Mouse (Mus musculus) right cerebral cortex, postnatal 36 days (tissue): ENCODE measurements around the gene Gm10570.
A peak's percentile ranks its signal among the peaks of the same experiment; 100 is the strongest.

Experiments
- DNase-seq, 2 experiments: peaks; one replicate each; pipeline ENCODE4 v3.0.0; 2022; ENCODE audit warnings: low spot score in 2 of 2, mixed read lengths in 1 of 2

The Gm10570 gene

DNA sequence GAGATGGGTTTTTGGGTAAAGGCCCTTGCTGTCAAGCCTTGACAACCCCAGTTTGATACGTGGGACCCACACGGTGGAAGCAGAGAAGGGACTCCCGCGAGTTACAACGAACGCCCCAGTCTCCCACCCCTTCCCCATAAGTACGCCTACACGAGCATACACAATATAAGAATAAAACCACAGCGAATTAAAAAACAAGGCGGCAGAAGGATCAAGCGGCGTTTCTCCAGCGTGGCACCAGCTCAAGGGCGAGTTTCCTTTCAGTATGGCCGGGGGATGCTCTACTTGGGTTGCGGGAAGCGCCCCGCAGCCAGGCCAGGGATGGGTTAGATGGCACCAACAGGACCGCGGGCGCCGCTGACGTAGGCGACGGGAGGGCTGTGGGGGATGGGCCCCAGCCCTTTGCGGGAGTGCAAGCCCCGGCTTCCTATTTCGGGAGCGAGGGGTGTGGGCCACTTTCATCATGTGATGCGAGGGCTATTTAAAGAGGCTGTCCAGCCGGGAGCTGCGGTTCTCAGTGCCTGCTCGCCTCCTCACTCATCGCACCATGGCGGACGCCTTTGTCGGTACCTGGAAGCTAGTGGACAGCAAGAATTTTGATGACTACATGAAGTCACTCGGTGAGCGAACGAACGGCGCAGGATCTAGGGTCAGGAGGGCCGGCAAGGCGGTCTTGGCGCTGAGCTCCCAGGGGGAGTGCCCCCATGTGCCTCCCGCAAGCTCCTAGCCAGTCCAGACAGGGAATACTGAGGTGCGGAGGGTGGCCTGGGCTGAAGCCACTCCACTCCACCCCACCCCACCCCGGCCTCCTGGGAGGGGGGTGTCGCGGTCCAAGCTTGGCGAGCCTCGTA, at the start of gene Gm10570, which contains the start of gene Fabp3:
TSS of gene Gm10570 (minus strand) at position 444 of the 851 bp plus-strand sequence.
TSS of gene Fabp3 (plus strand) at position 365 of the 851 bp plus-strand sequence.
- DNase-seq: peak; percentile 71 to 79

DNA sequence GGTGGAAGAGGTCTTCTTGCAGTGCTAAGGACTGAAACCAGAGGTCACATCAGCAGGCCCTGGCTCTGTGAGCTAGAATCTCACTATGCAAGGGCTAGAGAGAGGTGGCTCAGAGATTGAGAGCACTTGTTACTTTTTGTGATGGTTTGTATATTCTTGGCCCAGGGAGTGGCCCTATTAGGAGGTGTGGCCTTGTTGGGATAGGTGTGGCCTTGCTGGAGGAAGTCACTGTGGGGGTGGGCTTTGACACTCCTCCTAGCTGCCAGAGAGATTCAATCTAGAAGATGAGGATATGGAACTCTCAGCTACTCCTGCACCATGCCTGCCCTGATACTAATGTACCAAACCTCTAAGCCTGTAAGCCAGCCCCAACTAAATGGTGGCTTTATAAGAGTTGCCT, 49.5 kb upstream of the Gm10570 start:
- no peak for DNase-seq

DNA sequence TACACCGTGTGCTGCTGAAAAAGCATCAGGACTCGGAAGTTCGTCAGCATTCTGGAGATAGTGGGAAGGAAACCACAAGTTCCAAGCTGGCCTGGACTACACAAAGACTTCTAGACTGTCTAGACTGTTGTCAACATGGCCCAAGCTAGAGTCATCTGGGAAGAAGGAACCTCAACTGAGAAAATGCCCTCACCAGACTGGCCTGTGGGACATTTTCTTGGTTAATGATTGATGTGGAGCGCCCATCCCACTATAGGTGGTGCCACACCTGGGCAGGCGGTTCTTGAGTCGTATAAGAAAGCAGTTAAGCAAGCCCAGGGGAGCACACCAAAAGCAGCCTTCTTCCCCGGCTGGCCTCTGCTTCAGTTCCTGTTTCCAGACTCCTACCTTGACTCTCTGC, 44.1 kb upstream of the Gm10570 start:
- no peak for DNase-seq

DNA sequence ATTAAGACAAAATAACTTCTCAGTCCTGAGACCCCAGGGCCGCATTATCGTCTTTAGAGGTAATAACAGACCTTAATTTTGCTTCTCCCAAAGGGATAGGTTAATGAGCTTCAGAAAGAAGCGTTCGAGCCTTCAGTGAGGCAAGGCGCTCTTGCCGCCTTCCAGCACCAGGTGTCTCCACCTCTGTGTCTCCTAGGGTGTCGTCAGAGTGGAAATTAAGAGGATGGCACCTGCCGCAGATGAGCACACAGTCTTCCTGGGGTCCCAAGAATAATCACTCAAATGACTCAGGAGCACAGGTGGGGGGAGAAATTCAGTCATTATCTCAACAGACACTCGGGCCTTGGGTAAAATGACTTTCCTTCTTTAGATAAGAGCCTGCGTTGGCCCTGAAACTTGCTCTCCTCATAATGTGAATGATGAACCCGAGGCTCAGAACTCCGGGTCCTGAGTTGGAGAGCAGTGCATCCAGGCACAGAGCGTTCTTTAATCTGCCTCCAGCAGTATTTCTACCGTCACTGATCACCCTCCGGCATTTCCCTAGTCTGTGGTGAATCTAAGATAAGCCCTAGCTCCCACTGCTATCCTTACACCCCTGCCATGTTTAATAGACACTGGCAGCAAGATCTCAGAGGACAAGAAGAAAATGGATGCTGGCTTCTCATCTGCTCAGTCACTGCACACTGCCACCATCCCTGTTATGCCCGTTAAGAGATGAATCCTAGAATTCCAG, 42.4 kb upstream of the Gm10570 start:
- no peak for DNase-seq

GRCm38 (mm10) chr4:130349666-130350065, 41.2 kb upstream of the Gm10570 start:
- no peak for DNase-seq

DNA sequence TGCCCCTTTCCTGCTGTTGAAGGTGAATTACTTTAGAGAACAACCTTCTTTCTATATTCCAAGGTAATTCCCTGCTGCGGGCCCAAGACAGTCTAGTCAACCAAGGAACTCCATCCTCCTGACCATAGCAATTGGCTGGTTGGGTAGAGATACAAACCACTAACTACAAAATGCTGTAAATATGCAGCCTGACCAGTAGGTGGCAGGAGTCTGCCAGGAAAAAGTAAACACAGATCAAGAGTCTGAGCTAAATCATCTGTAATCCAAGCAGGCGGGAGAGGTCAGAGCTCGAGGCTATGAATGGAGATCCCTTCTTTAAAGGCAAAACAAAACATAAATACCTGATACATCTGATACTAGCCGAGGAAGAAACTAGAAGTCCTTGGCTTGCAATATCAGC, 33.2 kb upstream of the Gm10570 start:
- DNase-seq: peak in 1 of 2 experiments; percentile 26

GRCm38 (mm10) chr4:130335867-130336266, 27.4 kb upstream of the Gm10570 start:
- no peak for DNase-seq

DNA sequence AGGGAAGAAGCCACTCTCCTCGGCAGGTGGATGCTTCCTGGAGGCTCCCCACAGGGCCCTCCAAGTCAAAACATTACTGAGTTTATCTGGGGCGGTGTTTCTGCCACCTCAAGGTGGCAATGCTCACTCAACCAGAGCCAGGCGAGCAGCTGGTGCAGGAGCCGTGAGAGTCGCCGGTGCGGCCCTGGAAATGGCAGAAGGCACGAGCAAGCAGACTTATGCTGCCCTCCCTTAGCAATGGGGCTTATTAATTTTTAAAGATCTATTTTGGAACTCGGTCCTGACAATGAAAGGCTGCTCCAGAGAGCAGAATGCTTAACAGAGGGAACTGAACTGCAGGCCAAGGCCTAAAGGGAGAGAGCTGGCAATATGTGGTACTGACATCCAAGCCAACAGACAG, 18.9 kb upstream of the Gm10570 start:
- no peak for DNase-seq

DNA sequence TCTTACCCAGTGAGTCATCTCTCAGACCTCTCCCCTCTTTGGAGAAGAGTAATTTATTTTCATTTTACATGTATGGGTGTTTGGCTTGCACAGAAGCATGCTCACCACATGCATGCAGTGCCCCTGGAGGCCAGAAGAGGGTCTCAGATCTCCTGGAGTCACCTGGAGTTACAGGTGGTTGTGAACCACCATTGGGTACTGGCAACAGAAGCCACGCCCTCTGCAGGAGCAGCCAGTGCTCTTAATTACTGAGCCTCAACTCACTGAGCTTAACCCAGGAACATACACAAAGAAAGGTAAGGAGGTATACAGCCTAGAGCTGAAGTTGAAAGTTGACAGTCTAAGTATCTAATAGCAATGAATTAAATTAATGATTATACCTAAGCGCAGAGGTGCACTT, 17.0 kb upstream of the Gm10570 start:
- DNase-seq: no peak

GRCm38 (mm10) chr4:130323607-130324006, 15.1 kb upstream of the Gm10570 start:
- DNase-seq: no peak

DNA sequence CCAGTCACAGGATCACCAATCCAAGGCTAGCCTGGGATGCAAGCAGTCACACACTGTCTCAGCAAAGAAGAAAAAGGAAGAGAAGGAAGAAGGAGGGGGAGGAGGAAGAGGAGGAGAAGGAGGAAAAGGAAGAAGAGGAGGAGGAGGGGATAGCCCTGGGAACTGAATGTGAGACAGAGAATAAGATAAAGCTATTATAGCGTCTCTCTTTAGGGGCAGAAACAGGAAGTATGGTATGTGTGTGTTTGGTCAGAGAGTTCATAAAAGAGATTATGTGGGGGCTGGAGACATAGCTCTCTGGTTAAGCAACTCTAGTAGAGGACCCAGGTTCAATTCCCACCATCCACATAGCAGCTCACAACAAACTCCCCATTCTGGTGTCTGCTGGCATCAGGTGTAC, 14.7 kb upstream of the Gm10570 start:
- DNase-seq: no peak

GRCm38 (mm10) chr4:130322567-130322966, 14.1 kb upstream of the Gm10570 start:
- no peak for DNase-seq

- DNase-seq: no peak
Measured at GRCm38 (mm10) chr4:130321640-130322039, 13.2 kb upstream of the Gm10570 start.

DNA sequence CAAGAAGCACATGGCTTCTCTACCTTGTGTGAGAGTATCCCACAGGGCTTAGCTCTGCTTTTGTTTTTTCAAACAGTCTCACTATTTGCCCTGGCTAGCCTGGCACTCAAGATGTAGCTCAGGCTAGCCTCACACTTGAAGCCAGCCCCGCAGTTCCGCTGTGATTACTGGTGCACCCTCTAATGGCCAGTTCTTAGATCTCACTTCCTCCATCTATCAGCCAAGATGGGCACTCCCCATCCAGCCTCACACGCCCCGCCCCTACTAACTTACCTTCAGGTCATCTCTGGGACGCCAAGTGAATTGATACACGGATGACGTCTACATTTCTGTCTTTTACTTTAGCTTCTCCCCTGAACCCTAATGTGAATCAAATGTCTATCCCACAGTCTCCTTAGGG, 11.1 kb upstream of the Gm10570 start:
- no peak for DNase-seq

- DNase-seq: no peak
Measured at GRCm38 (mm10) chr4:130318122-130318521, 9.6 kb upstream of the Gm10570 start.

GRCm38 (mm10) chr4:130316691-130317090, 8.2 kb upstream of the Gm10570 start:
- no peak for DNase-seq

GRCm38 (mm10) chr4:130315771-130316527, 7.5 kb upstream of the Gm10570 start:
- no peak for DNase-seq

DNA sequence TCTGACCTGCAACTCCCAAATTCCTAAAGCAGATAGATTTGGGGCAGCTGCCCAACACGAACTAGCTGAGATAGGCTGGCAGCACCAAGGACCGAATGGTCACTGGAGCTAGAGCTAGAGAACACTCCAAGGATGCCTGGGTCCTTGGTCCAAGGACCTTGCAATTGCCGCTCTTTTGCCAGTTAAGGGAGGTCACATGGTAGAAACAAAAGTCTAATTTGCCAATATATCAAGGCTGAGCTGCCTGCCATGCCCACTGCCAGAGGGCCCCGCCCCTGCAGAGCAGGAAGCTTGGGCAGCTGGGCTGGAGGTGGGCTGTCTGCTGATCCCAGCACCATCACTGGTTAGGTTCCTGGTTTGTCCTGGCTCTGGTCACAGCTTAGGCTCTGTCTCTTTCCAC, 5.1 kb upstream of the Gm10570 start:
- DNase-seq: no peak

GRCm38 (mm10) chr4:130312526-130312925, 4.1 kb upstream of the Gm10570 start:
- DNase-seq: no peak

DNA sequence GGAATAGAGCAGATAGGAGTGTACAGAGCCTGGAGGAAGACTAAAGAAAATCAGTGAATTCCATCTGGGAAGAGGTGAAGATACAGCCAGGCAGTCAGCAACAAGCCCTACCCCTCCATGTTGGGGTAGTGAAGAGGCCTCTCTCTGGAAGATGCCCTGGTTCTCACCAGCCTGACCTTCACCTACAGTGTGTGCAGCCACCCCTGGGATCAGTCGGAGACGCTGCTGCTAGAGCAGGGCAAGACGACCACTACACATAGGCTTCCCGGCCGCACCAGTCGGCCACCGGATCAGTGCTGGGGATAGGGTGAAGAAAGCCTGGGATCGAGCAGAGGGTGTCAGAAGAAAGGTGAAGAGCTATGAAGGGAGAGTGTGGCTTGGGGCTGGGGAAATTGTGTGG, 780 bp upstream of the Gm10570 start:
- DNase-seq: no peak

- peak; percentile 26 to 30 for DNase-seq
Measured at GRCm38 (mm10) chr4:130307851-130308230, 633 bp downstream of the Gm10570 start.
